Mouse (Mus musculus) CH12.LX (cell line): ENCODE results near the gene Pdhx. TPM values are rescaled to one million over a fixed set of nuclear protein-coding genes. Genes with fewer than 3 reads are reported as not detected.

ENCODE experiments used
- DNase-seq: peaks from one replicate; pipeline ENCODE4 v3.0.0-alpha.2; 2013; ENCODE audit errors: extremely low read depth
- H3K27ac ChIP-seq: 2 replicates; pipeline ENCODE4 v1.5.1; 2012; ENCODE audit warnings: low read depth, mild to moderate bottlenecking, control low read depth, moderate library complexity; ENCODE audit not compliant: insufficient read depth
- H3K27me3 ChIP-seq: replicated peaks from 2 replicates; pipeline ENCODE3; 2012; ENCODE audit warnings: inconsistent platforms
- H3K36me3 ChIP-seq, 2 experiments: replicated peaks in 1 of 2; 2 replicates each; pipeline versions ENCODE3 to v1.6.1; 2012; ENCODE audit warnings: inconsistent platforms in 1 of 2, low read length in 1 of 2, mild to moderate bottlenecking in 1 of 2, mixed read lengths in 1 of 2, moderate library complexity in 1 of 2; ENCODE audit not compliant: control insufficient read depth in 1 of 2, insufficient read depth in 1 of 2
- H3K4me1 ChIP-seq, 2 experiments: 2 replicates each; pipeline ENCODE4 v1.6.1; 2012; ENCODE audit warnings: inconsistent platforms in 1 of 2, moderate library complexity in 1 of 2; ENCODE audit not compliant: insufficient read depth in 2 of 2, control insufficient read depth in 1 of 2
- H3K4me2 ChIP-seq: 2 replicates; pipeline ENCODE4 v1.6.1; 2012; ENCODE audit warnings: low read depth, mild to moderate bottlenecking, control low read depth; ENCODE audit not compliant: poor library complexity, insufficient read depth, severe bottlenecking
- H3K4me3 ChIP-seq, 3 experiments: fragments of 150-350 bp in 1 of 3; sonication (generic) in 1 of 3; replicated peaks in 1 of 3; 2 replicates each; pipeline versions ENCODE3 to v1.5.1; 2011 to 2012; ENCODE audit warnings: low read depth in 2 of 3, low read length in 2 of 3, mild to moderate bottlenecking in 2 of 3, moderate library complexity in 2 of 3, control low read depth in 1 of 3, improper control_type of control experiment in 1 of 3, inconsistent platforms in 1 of 3, mixed read lengths in 1 of 3; ENCODE audit not compliant: poor library complexity in 1 of 3
- H3K79me2 ChIP-seq: replicated peaks from 2 replicates; pipeline ENCODE4 v1.6.1; 2012; ENCODE audit warnings: mild to moderate bottlenecking, moderate library complexity; ENCODE audit not compliant: control insufficient read depth, poor library complexity, insufficient read depth, severe bottlenecking; ENCODE audit errors: extremely low read depth
- H3K9ac ChIP-seq: 2 replicates; pipeline ENCODE4 v1.6.1; 2012; ENCODE audit warnings: low read depth, mild to moderate bottlenecking, control low read depth, moderate library complexity; ENCODE audit not compliant: insufficient read depth
- H3K9me3 ChIP-seq: replicated peaks from 2 replicates; pipeline ENCODE3; 2012; ENCODE audit warnings: low read length, inconsistent platforms, mixed read lengths
- CHD2 ChIP-seq: IDR thresholded peaks from 2 replicates; pipeline ENCODE4 v1.6.1; 2011; ENCODE audit warnings: low read length, improper control_type of control experiment
- E2F4 ChIP-seq: IDR thresholded peaks from 2 replicates; pipeline ENCODE4 v1.6.1; 2011; ENCODE audit warnings: low read depth, low read length, improper control_type of control experiment; ENCODE audit not compliant: insufficient replicate concordance
- ELF1 ChIP-seq: IDR thresholded peaks from 2 replicates; pipeline ENCODE4 v1.6.1; 2014; ENCODE audit warnings: low read depth, mild to moderate bottlenecking, inconsistent platforms, low read length, improper control_type of control experiment
- ETS1 ChIP-seq: conservative IDR thresholded peaks from 2 replicates; pipeline ENCODE4 v1.6.1; 2012; ENCODE audit warnings: low read depth, mild to moderate bottlenecking, inconsistent platforms, low read length, improper control_type of control experiment, moderate library complexity
- GABPA ChIP-seq: IDR thresholded peaks from 2 replicates; pipeline ENCODE4 v1.6.1; 2012; ENCODE audit warnings: low read depth, low read length, improper control_type of control experiment, inconsistent platforms; ENCODE audit not compliant: insufficient replicate concordance
- HCFC1 ChIP-seq: IDR thresholded peaks from 2 replicates; pipeline ENCODE4 v1.6.1; 2012; ENCODE audit warnings: low read depth, mild to moderate bottlenecking, inconsistent platforms, low read length, improper control_type of control experiment
- JUN ChIP-seq: IDR thresholded peaks from 2 replicates; pipeline ENCODE4 v1.6.1; 2011; ENCODE audit warnings: low read depth, mild to moderate bottlenecking, low read length, improper control_type of control experiment, moderate library complexity; ENCODE audit not compliant: insufficient read depth
- JUND ChIP-seq: conservative IDR thresholded peaks from 2 replicates; pipeline ENCODE4 v1.6.1; 2011; ENCODE audit warnings: low read depth, low read length, improper control_type of control experiment
- KAT2A ChIP-seq: IDR thresholded peaks from 2 replicates; pipeline ENCODE4 v1.6.1; 2012; ENCODE audit warnings: low read length, improper control_type of control experiment, inconsistent platforms; ENCODE audit not compliant: insufficient replicate concordance
- MAFK ChIP-seq: IDR thresholded peaks from 2 replicates; pipeline ENCODE4 v1.6.1; 2011; ENCODE audit warnings: low read length, improper control_type of control experiment; ENCODE audit not compliant: insufficient replicate concordance
- MAX ChIP-seq: IDR thresholded peaks from 2 replicates; pipeline ENCODE4 v1.6.1; 2011; ENCODE audit warnings: low read length, improper control_type of control experiment
- MEF2A ChIP-seq: IDR thresholded peaks from 2 replicates; pipeline ENCODE4 v1.6.1; 2014; ENCODE audit warnings: low read depth, mild to moderate bottlenecking, inconsistent platforms, low read length, improper control_type of control experiment, borderline replicate concordance
- MXI1 ChIP-seq: IDR thresholded peaks from 2 replicates; pipeline ENCODE4 v1.6.1; 2011; ENCODE audit warnings: mild to moderate bottlenecking, low read depth, low read length, improper control_type of control experiment
- MYC ChIP-seq: IDR thresholded peaks from 2 replicates; pipeline ENCODE4 v1.6.1; 2011; ENCODE audit warnings: low read depth, mild to moderate bottlenecking, improper control_type of control experiment, low read length
- NELFE ChIP-seq: IDR thresholded peaks from 2 replicates; pipeline ENCODE4 v1.6.1; 2011; ENCODE audit warnings: low read depth, low read length, improper control_type of control experiment
- NRF1 ChIP-seq: IDR thresholded peaks from 2 replicates; pipeline ENCODE4 v1.6.1; 2014; ENCODE audit warnings: low read depth, mild to moderate bottlenecking, inconsistent platforms, low read length, improper control_type of control experiment, moderate library complexity
- POLR2A ChIP-seq: IDR thresholded peaks from 2 replicates; pipeline ENCODE4 v1.6.1; 2011; ENCODE audit warnings: low read depth, mild to moderate bottlenecking, improper control_type of control experiment, low read length
- POLR2AphosphoS2 ChIP-seq: IDR thresholded peaks from 2 replicates; pipeline ENCODE4 v1.6.1; 2011; ENCODE audit warnings: low read depth, low read length, improper control_type of control experiment
- RAD21 ChIP-seq: IDR thresholded peaks from 2 replicates; pipeline ENCODE4 v1.6.1; 2011; ENCODE audit warnings: low read depth, mild to moderate bottlenecking, low read length, improper control_type of control experiment, moderate library complexity
- RCOR1 ChIP-seq: conservative IDR thresholded peaks from 2 replicates; pipeline ENCODE4 v1.6.1; 2012; ENCODE audit warnings: low read depth, mild to moderate bottlenecking, inconsistent platforms, low read length, improper control_type of control experiment
- SIN3A ChIP-seq: IDR thresholded peaks from 2 replicates; pipeline ENCODE4 v1.6.1; 2012; ENCODE audit warnings: low read length, improper control_type of control experiment, inconsistent platforms
- SMC3 ChIP-seq: IDR thresholded peaks from 2 replicates; pipeline ENCODE4 v1.6.1; 2011; ENCODE audit warnings: low read depth, low read length, improper control_type of control experiment
- TBP ChIP-seq: conservative IDR thresholded peaks from 2 replicates; pipeline ENCODE4 v1.6.1; 2011; ENCODE audit warnings: low read depth, low read length, improper control_type of control experiment
- UBTF ChIP-seq: IDR thresholded peaks from 2 replicates; pipeline ENCODE4 v1.6.1; 2012; ENCODE audit warnings: low read depth, mild to moderate bottlenecking, inconsistent platforms, low read length, improper control_type of control experiment, moderate library complexity
- USF1 ChIP-seq: IDR thresholded peaks from 2 replicates; pipeline ENCODE4 v1.6.1; 2014; ENCODE audit warnings: low read depth, mild to moderate bottlenecking, inconsistent platforms, low read length, improper control_type of control experiment
- USF2 ChIP-seq: conservative IDR thresholded peaks from 2 replicates; pipeline ENCODE4 v1.6.1; 2011; ENCODE audit warnings: low read depth, low read length, improper control_type of control experiment
- ZC3H11A ChIP-seq: IDR thresholded peaks from 2 replicates; pipeline ENCODE4 v1.6.1; 2012; ENCODE audit warnings: low read depth, mild to moderate bottlenecking, inconsistent platforms, low read length, improper control_type of control experiment
- ZKSCAN1 ChIP-seq: IDR thresholded peaks from 2 replicates; pipeline ENCODE4 v1.6.1; 2012; ENCODE audit warnings: low read depth, inconsistent platforms, low read length, improper control_type of control experiment, borderline replicate concordance
- ZMIZ1 ChIP-seq: IDR thresholded peaks from 2 replicates; pipeline ENCODE4 v1.6.1; 2012; ENCODE audit warnings: low read depth, mild to moderate bottlenecking, inconsistent platforms, low read length, improper control_type of control experiment
- ZNF384 ChIP-seq: IDR thresholded peaks from 2 replicates; pipeline ENCODE4 v1.6.1; 2012; ENCODE audit warnings: low read depth, low read length, improper control_type of control experiment, inconsistent platforms
- dilution Hi-C: fragments of 300-500 bp; cut with MboI; formaldehyde crosslinking; loops from 2 replicates; pipeline ENCODE4 v1.14.3; 2020; ENCODE audit warnings: low sequenced_read_pairs; ENCODE audit not compliant: extremely low pct_unique_long_range_greater_than_20kb, extremely low pct_ligation_motif_present
- in situ Hi-C: fragments of 300-500 bp; cut with MboI; formaldehyde crosslinking; loops from 3 replicates; pipeline ENCODE4 v1.14.3; 2019; ENCODE audit warnings: low sequenced_read_pairs, low pct_ligation_motif_present, low pct_unique_long_range_greater_than_20kb, mixed read lengths
- polyA plus RNA-seq: library from polyadenylated mRNA; unstranded; fragments of >175 nt; gene quantifications from 2 replicates; pipeline ENCODE4 v1.2.1, GENCODE M21; 2012; ENCODE audit warnings: low read depth; ENCODE audit not compliant: insufficient read length
- total RNA-seq, 2 experiments: library from RNA; depleted of rRNA; stranded (reverse); fragments of 300-350 nt in 1 of 2; fragments of >200 nt in 1 of 2; gene quantifications; 2 replicates each; pipeline ENCODE4 v1.2.3; 2012 to 2014

Pdhx gene
- total and polyA plus RNA-seq, 3 experiments = 78.9 to 131 (median 104) TPM

GRCm38 (mm10) chr2:103111669-103112068, 38.4 kb upstream of the Pdhx start:
- dilution Hi-C loops (no loop called here), in situ Hi-C loops (no loop called here)
- Histone ChIP-seq H3K27ac (no peak overlapping the region), H3K9me3 (no peaks in the 10 kb centered on the region), H3K4me1 (no peaks in the 10 kb centered on the region), H3K4me2 (no peak overlapping the region), H3K79me2 (no peaks in the 10 kb centered on the region), H3K36me3 (peaks cover 0 to 2% of the 10 kb centered on the region in 2 experiments), H3K27me3 (no peaks in the 10 kb centered on the region), H3K4me3 (no peak overlapping the region), H3K9ac (no peak overlapping the region)
- no peak for DNase-seq
- no peak for TF ChIP-seq ZMIZ1
- no peak for TF ChIP-seq MXI1
- TF ChIP-seq MAX = no peak
- no peak for TF ChIP-seq RAD21
- TF ChIP-seq ELF1 = no peak
- no peak for TF ChIP-seq GABPA
- no peak for TF ChIP-seq TBP
- TF ChIP-seq HCFC1 = no peak
- TF ChIP-seq JUN = no peak
- TF ChIP-seq CHD2 = no peak
- no peak for TF ChIP-seq ZKSCAN1
- TF ChIP-seq USF1 = no peak
- no peak for TF ChIP-seq POLR2A
- no peak for TF ChIP-seq MEF2A
- TF ChIP-seq MAFK = no peak
- no peak for TF ChIP-seq SMC3
- TF ChIP-seq JUND = no peak
- no peak for TF ChIP-seq RCOR1
- no peak for TF ChIP-seq UBTF
- TF ChIP-seq ZNF384 = no peak

- Histone ChIP-seq H3K27ac (no peak overlapping the region), H3K4me2 (no peak overlapping the region), H3K36me3 (peaks cover 0 to 19% of the 10 kb centered on the region in 2 experiments), H3K27me3 (no peaks in the 10 kb centered on the region), H3K9ac (no peak overlapping the region), H3K4me3 (no peak overlapping the region), H3K79me2 (no peaks in the 10 kb centered on the region), H3K4me1 (no peaks in the 10 kb centered on the region), H3K9me3 (no peaks in the 10 kb centered on the region)
- DNase-seq = no peak
- dilution Hi-C loops (no loop called here), in situ Hi-C loops (no loop called here)
- TF ChIP-seq CHD2 (no peak), SIN3A (no peak), E2F4 (no peak), ZC3H11A (no peak), JUND (no peak), POLR2AphosphoS2 (no peak), ETS1 (no peak), MXI1 (no peak), MAFK (no peak), TBP (no peak), SMC3 (no peak), UBTF (no peak), USF2 (no peak), MYC (no peak), MEF2A (no peak), NRF1 (no peak), KAT2A (no peak), GABPA (no peak), NELFE (no peak)
Observed at GRCm38 (mm10) chr2:103106172-103106571, 32.9 kb upstream of the Pdhx start.
